Mouse (Mus musculus) heart, adult 11 months (tissue): Measurements from ENCODE around the gene Tspan18.

Experiments used
- DNase-seq: peaks from one replicate; pipeline ENCODE4 v3.0.0; 2022

The Tspan18 gene

DNA sequence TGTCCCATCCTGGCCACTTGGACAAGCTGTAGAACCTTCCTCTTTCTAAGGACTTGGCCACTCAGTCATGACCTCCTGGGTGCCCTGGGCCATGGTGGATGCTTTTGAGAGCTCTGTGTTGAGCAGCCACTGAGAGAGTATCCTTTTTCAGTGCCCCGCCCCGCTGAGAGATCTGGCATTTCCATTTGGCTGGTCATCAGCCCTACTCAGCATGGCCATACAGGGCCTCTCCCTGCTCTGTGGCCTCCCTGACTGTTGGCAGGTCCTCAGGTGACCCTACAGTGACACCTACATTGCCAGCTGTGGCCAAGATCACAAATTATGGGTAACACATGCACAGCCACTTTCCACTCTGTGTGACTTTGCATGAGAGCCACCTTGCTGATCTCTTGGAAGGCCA lies 121.4 kb downstream of the Tspan18 start:
- no peak for DNase-seq

DNA sequence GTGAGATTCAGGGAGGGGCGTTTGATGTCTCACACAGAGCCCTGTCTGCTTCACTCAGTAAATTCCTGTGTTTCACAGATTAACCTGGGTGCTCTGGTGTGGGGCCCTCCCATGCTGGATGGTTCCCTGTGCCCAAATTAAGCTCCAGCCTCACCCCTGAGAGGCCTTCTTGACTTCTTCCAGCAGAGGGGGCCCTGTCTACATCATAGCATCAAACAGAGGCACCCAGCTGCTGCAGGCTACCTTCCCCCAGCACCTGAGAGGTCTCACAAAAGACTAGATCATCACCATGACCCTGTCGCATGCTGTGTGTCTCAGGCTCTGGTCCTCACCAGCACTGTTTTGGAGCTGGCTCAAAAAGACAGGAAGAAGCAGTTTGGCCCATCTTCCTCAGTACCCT lies 121.9 kb downstream of the Tspan18 start:
- no peak for DNase-seq

DNA sequence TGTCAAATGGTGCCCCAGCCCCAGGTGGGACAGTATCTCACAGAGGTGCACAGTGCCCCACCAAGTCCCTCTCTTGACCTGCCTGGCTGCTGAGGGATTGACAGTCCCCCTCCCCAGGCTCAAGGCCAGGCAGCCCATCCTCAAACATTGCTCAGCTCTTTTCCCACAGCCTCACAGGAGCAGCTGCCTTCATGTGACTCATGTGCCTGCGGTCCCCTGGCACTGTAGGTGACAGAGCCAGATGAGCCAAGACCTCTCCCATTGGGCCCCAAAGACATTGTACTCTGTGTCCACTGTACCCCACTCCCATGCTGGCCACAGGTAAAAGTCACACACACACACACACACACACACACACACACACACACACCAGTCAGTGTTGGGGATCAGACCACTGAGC lies 128.2 kb downstream of the Tspan18 start:
- no peak for DNase-seq

GRCm38 (mm10) chr2:93204571-93204970 lies 129.7 kb downstream of the Tspan18 start:
- no peak for DNase-seq

- peak; percentile 95 for DNase-seq
Observed at GRCm38 (mm10) chr2:93203682-93204081, 130.6 kb downstream of the Tspan18 start.

DNA sequence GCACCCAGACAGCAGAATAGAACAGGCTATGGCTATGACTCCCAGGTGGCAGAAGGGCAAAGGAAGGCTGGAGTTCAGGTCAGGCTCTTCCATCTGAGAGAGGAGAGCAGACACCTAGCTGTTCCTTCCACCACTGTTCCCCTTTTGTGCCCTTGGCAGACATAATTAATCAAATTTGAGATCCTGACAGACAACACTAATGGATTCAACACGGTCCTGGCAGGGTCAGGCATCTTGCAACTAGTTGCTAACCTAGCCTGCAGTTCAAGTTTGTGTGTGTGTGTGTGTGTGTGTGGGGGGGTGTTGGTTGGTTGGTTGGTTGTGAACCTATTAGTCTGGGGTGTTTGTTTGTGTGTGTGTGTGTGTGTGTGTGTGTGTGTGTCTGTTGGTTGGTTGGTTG lies 131.5 kb downstream of the Tspan18 start:
- DNase-seq = no peak

DNA sequence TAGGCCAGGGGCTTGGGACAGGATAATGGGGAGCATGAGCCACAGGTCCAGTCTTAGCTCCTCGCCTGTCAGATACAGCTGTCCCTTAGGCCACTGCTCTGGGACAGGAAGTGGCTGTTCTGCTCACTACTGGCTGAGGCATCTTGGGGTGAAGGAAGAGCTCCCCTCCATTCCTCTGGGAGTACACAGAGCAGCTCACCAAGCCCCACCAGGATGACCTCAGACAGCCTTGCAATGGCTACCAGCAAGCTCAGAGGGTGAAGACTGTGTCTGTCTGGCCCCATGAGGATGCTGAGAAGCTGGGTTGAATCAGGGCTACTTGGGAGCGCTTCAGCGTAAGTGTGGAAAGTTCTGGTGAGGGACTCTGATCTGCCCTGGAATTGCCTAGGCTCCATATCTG lies 132.3 kb downstream of the Tspan18 start:
- DNase-seq = peak; percentile 92

- DNase-seq = peak; percentile 93
Observed at GRCm38 (mm10) chr2:93200681-93201340, 133.5 kb downstream of the Tspan18 start.

DNA sequence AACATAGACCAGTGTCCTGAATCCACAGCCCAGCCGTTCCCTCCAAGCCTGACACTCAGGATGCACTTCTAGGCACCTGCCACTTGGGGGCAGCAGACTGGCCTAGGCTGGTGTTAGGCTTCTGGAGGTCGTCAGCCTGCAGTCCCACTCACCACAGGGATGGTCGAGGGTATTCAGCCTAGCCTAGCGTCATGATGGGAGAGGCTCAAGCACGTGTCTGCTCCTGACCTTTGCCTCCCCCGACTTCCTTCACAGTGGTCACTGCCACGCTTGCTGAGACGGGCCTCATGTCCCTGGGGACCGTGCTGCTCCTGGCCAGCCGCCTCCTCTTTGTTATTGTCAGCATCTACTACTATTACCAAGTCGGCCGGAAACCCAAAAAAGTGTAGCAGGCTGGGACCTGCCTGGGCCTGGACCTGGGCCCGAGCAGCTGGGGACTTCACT lies 134.8 kb downstream of the Tspan18 start:
- DNase-seq = peak; percentile 99

DNA sequence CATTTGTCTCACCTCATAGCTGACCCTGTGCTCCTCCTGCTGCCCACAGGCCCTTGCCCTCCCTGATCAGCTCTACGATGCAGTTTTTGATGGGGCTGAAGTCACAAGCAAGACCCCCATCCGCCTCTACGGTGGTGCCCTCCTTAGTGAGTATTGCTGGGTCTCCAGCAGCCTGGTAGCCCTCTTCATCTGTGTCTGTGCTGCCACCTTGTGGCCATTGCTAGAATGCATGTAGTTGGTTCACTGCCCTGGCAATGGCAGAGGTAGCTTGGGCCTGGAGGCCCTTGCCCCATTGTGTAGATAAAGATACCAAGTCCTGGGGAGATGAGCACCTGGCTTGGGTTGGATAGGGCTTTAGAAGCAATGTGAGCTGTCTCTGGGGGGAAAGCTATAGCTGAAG lies 135.5 kb downstream of the Tspan18 start:
- DNase-seq = peak; percentile 98

GRCm38 (mm10) chr2:93193806-93194205 lies 140.5 kb downstream of the Tspan18 start:
- no peak for DNase-seq

DNA sequence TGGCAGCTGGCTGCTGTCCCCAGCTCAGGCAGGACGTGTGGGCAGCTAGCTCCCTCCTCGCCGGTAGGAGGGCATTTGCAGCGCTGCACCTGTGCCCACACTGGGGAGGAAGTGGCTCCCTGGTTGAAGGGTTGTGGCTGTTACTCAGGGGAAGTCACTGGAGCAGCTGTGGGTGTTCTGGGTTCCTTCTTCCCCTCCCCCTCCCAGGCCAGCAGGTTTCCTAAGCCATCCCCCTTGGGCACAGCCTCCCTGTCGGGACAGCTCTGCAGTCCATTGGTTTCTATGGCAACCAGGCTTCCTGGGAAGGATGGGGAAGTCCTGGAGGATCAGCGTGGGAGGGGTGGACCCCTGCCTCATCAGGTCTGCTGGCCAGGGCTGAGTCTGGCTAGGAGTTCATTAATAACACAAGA lies 141.6 kb downstream of the Tspan18 start:
- peak; percentile 94 for DNase-seq

- DNase-seq = no peak
Observed at GRCm38 (mm10) chr2:93192182-93192560, 142.1 kb downstream of the Tspan18 start.

DNA sequence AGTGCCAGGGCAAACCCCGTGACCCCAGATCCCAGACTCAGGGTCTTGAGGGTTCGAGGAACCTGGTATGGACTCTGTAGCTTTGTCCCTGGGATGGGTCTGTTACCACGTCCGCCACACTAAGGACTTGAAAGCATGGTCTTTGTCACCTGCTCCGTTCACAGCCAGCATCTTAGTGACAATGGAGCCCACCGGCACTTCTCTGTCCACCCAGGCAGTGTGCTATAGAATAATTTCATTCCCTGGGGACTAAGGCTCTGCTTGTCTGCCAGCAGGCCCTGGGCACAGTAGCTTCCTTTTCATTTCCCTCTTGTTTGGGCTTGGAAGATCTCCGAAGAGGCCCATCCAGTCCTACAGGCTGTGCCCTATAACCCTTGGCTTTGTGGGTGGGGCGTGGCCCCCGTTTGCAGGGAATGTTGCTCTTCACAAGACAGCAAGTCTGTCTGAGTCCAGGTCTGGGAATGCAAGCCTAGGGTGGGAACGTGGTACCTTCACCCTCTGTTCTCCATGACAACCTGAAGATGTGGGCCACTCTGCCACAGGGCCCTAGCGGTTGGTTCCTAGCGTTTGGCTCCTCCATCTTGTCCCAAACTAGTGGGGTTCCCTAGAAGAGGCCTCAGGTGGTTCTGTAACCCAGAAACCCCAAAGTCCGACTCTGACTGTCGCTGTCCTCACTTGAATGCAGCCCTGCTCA lies 142.7 kb downstream of the Tspan18 start:
- no peak for DNase-seq

DNA sequence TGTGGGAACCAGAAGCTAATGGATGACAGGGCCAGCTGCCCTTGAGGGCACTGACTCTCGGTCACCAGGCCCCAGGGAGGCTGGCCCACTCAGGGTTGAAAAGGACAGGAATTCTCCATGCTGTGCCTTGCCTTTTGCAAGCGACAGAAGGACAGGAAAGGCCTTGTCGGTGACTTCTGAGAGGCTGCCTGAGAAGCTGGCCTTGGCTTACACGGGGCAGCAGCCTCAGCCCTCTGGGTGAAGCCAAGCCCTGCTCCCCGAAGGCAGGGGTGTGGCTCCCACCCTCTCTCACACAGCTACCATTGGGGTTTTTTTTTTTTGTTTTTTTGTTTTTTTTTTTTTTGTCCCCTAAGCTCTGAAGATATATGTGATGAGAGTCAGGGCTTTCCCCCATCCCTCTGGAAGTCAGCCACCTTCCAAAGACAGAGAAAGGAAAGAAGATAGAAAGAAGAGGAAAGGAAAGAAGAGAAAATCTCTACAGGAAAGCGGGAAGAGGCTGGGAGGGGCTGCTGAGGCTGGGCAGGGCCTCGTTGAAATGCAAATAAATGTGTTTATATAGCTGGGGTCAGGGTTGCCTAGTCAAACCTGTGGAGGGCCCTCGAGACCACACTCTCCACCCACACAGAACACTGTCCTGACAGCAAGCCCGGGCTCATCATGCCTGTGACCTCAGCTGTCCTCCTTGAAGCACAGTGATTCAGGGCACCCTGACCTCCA lies 143.4 kb downstream of the Tspan18 start:
- DNase-seq = no peak

DNA sequence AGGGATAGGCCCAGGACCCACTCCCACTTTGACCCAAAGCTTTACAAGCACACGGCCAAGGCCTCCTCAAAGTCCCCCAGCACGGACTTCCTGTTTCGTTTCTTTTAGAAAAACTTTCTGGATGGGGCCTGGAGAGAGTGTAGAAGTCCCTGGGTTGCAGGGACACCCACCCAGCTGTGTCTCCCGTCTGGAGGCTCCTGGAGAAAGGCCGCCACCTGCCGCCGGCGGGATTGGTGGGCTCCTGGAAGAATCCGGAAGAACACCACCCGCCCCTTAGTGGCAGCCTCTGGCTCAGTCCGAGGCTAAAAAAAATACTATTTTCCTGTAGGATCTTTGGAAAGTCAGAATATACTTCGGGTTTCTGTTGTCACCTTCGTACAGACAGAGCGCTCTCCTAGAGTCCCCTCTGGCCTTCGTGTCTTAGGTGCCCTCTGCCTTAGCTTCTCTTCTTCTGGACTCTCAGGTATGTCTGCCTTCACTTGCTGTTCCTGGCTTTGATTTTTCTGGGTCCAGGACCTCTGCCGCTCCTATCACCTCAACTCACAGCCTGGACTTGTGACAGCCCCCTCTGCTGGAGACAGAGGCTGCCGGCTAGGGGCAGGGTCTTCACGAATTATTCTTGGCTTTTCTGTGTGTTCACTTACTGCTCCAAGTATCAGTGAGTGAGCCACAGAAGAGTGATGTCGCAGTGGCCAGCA lies 145.4 kb downstream of the Tspan18 start:
- peak; percentile 96 for DNase-seq

DNA sequence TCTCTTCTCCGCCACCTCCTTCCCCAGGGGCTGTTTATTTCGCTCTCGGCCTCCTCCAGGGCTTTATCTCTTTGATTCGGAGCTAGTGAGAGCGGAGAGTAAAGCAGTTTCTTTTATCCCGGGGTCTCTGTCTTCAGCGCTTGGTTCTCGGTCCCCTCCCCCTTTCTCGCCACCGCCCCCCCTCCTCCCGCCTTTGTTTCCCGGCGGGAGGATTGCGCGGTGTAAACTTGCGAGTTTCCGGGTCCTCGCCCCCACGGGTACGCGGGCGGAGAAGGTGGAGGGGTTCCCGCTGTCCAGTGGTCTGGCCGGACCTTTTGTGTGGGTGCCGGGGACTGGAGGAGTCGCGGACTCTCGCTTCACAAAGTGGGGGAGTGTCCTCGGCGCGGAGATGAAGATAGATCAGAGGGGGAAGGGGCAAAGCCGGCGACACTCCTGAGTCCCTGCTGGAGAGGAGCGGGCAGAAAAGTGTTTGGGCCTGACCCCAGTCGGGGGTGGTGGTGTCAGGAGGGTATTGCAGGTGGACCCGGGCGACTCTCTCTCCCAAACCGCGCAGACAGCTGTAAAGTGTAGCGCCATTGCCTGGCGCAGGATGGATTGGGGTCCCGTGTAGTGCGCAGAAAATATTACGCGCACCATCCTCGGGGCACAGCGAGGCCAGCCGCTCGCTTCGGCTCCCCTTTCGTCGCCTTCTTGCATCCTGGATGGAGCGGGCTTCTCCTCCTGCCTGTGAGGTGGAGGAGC lies 146.1 kb downstream of the Tspan18 start:
- DNase-seq = peak; percentile 93

DNA sequence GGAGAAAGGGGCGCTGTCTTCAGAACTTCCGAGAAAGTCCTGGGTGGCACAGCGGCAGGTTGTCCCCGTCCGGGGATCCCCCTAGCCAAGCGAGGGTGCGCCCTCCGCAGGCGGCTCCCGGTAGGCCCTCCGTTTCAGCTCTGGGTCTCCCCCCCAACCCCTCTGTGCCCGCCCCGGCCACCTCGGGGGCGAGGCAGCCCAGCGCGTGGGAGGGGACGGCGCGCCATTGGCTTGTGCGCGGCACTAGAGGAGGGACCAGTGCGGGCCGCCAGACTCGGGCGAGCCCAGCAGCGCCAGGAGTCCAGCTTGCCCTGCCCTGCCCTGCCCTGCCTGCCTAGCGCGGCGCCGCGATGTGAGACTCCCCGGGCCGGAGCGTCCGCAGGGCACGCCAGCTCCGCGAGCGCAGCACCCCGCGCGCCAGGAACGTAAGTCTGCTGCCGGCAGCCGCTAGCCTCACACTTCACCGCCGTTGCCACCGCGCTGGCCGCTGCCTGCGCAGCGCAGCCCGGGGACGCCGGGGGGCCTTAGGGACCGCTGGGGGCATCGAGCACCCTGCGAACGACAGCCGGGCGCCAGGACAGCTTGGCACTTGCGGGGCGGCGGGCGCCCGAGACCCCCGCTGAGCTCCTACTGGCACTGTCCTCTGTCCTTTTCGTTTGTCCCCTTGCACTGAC lies 146.8 kb downstream of the Tspan18 start, which contains the start of gene Trp53i11:
TSS of gene Trp53i11 (plus strand) at position 226 of the 674 bp plus-strand sequence.
- peak; percentile 99 for DNase-seq

DNA sequence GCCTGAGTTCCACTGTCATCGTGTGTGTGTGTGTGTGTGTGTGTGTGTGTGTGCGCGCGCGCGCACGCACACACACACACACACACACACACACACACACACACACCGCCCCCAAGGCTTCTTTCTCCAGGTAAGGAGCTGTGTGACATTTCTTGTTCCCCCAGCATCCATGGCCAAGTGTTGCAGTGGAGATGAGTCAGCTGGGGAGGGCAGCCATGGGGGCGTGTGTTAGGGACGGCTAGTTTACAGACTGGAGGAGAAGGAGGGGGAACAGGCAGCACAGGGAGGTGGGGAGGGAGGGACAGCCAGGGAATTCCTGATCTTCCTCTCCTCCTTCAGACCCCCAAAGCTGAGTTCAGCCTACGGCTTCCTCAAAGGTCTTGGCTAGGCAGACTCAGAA lies 151.4 kb downstream of the Tspan18 start:
- DNase-seq = no peak

DNA sequence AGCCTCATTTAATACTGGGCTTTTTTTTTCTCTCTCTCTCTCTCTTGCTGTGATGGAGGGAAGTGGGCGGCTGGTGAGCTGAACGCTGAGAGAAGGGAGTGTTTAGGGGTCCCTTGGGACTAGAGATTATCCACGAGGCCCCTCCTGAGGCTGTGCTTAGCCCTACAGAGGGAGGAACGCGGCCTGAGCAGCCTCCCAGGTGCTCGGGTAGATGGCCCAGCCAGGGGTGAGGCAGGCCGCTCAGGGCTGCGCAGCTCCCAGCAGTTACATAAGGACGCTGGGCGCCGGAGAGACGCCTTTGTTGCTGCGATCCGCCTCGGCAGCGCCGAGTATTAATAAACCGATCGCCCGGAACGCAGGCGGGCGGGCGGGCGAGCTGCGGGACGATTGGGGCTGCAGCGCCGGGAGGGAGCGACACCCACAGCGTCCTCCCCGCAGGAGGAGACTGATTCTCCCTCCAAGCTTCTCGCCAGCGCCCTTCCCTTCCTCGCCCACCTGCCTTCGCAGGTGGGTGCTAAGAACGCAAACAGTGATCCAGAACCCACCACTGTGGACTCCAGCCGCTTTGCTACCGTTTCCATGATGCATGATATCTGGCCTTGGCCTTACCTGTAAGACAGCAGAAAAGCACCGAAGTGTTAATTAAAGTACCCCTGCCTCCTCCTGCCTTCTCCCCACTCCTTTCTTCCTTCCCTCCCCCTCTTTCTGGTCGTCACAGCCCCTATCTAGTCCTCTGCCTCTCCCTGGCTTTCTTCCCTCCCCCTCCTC lies 154.0 kb downstream of the Tspan18 start:
- peak; percentile 95 for DNase-seq

DNA sequence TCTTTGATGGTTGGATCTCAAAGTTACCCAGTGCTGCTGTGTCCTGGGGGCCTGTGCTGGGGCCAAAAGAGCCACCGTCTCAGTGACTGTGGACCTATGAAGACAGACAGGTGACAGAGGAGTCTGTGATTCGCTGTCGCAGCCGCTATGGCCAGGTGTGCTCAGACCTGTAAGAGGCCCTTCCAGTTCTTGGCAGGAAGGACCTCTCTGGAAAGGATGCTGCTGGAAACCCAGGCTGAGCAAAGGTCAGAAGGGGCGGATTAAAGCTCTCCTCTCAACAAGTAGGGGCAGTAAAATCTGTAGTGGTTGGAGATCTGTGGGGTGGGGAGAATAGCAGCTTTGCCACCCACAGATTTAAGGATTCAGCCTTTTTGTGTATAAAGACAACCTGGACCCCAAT lies 154.7 kb downstream of the Tspan18 start:
- DNase-seq = no peak
